Mouse (Mus musculus) megakaryocyte, embryonic 14.5 days (primary cell): ENCODE measurements around the gene Bcl6.

Experiments used
- FLI1 ChIP-seq: IDR thresholded peaks from 2 replicates; pipeline ENCODE4 v1.6.1; 2012; ENCODE audit warnings: low read length, inconsistent platforms, mixed read lengths
- GATA1 ChIP-seq: IDR thresholded peaks from 3 replicates; pipeline ENCODE4 v1.6.1; 2012; ENCODE audit warnings: mixed read lengths, low read length, inconsistent platforms, borderline replicate concordance

DNA sequence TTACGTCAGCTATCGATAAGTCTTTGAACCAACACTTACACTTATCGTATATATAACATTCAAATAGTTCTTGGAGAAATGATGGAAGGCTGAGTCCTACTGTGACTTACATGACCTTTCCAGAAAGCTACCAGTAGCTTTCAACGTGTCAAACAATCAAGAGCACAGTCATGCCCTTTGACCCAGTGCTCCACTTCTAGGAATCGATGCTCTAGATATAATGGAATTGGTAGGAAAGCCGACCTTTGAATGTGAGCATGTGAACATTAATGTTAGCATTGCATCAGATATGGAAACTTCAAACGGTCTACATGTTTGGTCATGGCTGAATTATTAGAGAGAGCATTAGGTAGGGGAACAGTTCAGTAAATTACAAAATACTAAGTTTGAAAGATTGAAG is 7.7 kb upstream of the Bcl6 start:
- TF ChIP-seq GATA1: no peak
- no peak for TF ChIP-seq FLI1
